Mouse (Mus musculus) C2C12 (cell line): Measurements from ENCODE around the gene Mcpt8.

Experiments
- CTCF ChIP-seq: IDR thresholded peaks from one replicate; pipeline ENCODE4 v1.5.1; 2011; ENCODE audit not compliant: control insufficient read depth, insufficient read depth, insufficient read length
- MAX ChIP-seq: IDR thresholded peaks from one replicate; pipeline ENCODE4 v1.6.1; 2011; ENCODE audit warnings: mild to moderate bottlenecking, control low read depth

DNA sequence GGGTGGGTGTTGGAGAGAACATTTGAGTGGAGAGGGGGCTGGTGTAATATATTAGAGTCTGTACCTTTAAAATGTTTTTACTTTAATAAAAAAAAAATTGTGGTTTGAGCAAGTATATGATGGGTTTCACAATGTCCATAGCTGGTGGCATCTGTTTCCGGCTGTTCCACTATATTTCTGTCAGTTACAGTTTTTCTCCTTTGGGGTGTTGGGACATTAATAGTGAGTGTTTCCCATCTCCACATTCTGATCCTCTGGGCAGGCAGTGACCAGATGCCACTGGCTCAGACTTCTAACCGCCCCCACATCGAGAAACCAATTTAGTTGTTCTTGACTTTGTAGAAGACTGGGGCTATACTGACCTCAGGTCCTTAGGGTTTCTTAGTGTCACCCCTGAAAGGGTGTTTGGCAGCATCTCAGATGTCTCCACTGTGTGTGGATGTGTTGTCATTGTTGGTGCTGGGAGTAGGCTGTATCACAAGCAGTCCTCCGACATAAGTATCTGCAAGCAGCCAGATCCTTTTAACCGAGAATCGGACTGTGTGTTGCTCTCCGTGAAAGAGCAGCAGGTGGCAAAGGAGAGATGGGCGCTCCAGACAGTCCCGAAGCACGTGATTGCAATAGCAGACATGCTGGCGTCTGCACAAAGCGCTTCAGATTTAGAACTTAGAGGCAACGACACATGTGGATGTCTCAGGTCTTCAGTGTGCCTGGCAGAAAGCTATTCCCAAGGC, 20.5 kb upstream of the Mcpt8 start:
- TF ChIP-seq MAX, result no peak
- no peak for TF ChIP-seq CTCF
